Mouse (Mus musculus): Measurements from ENCODE around the gene Tex14.
A peak's percentile ranks its signal among the peaks of the same experiment; 100 is the strongest.
"Not testable (repeated sequence)": the region's sequence is repeated elsewhere in the genome, so short reads cannot be mapped to it uniquely, and the experiment has no call there.

The Tex14 gene

DNA sequence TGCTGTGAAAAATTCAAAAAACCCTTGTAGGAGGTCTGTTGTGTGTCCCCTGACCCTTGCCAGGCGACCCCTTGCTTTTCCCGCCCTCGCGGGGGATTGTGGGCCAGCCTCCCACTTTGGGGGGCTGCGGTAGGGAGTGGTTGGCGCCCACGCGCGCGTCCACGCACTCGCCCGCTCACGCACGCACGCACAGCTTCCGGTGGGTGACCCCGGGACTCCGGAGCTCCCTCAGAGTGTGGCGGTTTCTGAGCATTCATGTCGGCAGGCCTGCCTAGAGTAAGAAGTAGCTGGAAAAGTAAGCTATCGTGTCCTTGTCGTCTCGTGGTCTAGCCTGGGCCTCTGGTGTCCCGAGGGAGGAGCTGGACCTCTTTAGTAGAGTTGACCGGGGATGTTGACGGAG is at the start of gene Tex14, which contains the start of gene Rad51c:
Tex14 (plus strand) TSS at position 190 of the 400 bp plus-strand sequence.
Rad51c (minus strand) TSS at position 79 of the 400 bp plus-strand sequence.
- DNase-seq (ENCODE audit: low read depth, low spot score) = no peak

DNA sequence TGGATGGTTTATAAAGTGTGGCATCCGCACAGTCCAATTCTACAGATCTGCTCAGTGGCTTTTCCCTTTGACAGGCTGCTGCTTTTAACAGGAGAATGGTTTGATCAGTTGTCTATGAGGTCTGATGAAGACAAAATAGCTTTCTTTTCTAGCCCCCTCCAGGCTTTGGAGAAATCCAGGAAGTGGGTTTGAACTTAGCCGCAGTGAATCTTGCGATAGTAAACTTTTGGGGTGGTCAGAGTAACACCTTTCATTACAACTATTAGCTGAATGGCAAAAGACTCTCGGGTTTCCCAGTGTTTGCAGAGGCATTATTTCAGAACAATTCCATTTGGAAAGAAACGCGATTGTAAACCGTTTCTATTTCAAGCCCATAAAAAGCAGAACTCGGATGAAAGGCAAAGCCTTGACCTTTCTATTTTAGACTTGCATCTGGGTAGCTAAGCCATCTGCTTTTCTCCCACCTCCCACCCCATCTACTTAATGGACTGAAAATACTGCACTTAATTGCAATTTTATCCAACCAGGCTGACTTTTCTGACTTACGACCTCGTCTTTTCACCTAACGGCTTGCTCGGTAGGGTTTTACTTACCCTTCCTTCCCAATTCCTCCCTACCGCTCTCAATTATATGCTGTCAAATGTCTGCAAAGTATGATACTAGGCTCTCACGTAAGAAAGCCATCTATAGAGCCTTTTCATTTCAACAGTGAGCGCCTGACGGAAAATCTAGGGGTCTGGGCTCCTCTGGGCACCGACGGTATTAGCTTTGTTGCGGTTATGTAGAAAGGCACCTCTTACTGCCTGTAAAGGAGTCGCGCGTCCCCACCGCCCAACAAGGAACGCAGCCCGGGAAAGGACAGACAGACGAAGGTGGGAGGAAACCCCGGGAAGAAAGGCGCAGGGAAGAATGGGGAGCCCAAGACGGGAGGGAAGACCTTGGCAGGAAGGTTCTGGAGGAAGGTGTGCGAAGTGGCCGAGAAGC is 47.3 kb upstream of the Tex14 start:
- DNase-seq (ENCODE audit: low read depth, low spot score) = no peak

DNA sequence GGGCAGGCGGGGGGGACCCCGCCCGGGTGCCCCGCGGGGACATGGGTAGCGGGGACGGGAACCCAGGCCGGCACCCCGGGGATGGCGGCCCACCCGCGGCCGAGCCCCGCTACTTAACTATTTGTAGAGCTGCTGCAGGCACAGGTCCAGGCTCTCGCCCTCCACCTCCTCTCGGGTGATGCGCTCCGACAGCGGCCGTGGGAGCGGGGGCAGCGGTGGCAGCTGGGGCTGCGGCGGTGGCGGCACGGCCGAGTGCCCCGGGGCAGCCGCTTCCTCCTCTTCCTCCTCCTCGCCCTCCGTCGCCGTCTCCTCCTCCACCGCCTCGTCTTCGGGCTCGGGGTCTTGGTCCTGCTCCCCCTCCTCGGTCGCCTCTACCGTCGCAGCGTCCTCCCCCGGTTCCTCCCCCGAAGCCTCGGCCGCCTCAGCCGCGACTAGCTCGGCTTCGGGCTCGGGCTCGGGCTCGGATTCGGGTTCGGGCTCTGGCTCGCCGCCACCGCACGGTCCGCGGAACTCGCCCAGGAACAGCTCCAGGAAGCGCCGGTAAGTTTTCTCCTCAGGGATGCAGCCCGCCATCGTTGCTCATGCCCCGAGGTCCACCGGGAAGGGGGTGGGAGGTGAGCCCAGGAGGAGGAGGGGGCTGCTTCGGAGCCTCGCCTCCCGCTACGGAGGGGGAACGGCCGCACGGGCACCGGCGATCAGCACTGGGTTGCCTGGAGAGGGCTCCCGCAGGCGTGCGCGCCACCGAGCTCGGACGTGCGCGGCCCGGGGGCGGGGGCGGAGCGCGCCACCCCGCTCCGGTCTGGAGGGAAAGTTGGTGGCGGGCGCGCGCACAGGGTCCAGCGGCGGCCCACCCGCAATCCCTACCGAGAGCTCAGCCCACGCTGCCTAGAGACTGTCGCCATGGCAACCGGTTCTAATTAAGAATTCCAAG is 46.3 kb upstream of the Tex14 start, which contains the start of gene Ppm1e:
Ppm1e (minus strand) TSS at position 693 of the 931 bp plus-strand sequence.
- peak; percentile 8 for DNase-seq (ENCODE audit: low read depth, low spot score)

DNA sequence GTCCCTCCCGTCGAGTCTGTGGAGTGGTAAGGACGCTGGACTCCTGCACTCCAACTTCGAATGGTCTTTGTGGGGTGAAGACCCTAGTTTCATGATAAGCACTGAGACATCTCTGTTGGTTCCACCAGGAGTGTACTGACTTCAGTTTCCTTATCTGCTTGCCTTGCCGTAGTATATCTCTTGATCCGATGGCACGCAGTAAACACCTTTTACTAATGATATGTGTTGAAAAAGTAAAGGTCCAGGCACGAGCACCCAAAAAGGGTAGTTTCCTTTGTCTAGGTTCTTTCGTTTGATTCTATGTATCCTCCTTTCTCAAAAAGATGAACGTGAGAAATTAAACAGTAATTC is 45.6 kb upstream of the Tex14 start:
- no peak for DNase-seq (ENCODE audit: low read depth, low spot score)

GRCm38 (mm10) chr11:87365120-87365519 is 39.7 kb upstream of the Tex14 start:
- DNase-seq (ENCODE audit: low read depth, low spot score) = no peak

- no peak for DNase-seq (ENCODE audit: low read depth, low spot score)
Observed at GRCm38 (mm10) chr11:87367061-87367460, 37.8 kb upstream of the Tex14 start.

DNA sequence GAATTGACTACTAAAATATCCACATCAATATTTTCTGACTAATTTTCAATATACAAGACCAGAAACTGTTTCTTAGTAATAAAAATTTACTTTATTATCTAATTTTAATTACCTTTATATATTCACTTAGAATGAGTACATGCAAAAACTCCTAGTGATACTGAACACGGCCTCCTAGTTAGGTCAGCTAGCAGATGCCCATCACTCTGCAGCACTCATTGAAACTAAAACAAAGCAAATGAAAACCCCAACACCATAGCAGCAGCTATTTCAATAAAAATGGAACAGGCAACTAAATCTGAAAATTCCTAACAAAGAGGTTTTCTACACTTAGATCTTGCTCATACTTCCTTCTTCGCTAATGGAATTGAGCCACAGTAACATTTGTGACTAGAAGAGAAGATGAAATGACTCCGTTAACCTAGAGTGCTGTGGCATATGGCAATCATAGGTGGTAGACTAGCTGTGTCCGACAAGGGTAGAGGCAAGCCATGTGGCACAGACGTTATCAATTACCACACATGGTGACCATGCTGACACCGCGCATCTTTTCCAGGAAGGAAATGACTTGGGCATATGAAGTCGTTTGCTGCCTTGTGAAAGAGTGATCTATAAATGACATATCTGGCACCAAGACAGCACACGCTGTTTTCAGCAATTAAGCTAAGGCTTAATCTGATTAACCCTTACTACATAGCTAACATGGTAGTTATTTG is 36.8 kb upstream of the Tex14 start:
- DNase-seq (ENCODE audit: low read depth, low spot score) = no peak

DNA sequence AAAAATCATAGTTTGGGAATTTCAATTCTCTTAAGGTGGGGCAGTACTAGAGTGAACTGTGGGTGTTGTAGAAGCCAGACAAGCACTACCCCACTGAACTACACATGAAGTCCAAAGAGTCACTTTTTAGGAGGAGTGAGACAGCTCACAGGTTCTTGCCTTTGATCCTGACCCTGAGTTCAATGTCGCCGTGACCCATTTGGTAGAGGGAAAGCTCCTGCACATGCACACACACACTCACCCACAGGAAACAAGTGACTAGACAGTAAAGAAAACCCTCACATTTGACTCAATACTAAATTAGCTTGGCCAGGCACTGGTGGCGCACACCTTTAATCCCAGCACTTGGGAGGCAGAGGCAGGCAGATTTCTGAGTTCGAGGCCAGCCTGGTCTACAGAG is 20.3 kb upstream of the Tex14 start:
- no peak for DNase-seq (ENCODE audit: low read depth, low spot score)

GRCm38 (mm10) chr11:87385676-87386075 is 19.2 kb upstream of the Tex14 start:
- no peak for DNase-seq (ENCODE audit: low read depth, low spot score)

DNA sequence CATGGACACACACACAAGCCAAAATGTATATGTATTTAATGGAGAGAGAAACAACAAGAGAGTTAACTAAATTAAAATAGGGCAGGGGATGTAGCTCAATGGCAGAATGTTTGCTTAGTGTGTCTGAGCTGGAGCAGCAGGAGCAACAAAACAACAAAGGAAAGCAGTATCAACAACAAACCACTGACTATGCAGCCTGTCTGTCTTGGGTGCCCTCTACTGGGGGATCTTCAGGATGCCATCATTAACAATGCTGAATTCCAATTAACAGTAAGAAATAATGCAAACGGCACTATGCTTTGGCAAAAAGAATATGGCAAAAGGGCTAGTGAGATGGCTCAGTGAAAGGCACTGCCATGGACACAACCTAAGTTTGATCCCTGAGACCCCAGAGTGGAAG is 11.0 kb upstream of the Tex14 start:
- no peak for DNase-seq (ENCODE audit: low read depth, low spot score)

- DNase-seq (ENCODE audit: low read depth, low spot score) = no peak
Observed at GRCm38 (mm10) chr11:87398402-87398801, 6.5 kb upstream of the Tex14 start.

DNA sequence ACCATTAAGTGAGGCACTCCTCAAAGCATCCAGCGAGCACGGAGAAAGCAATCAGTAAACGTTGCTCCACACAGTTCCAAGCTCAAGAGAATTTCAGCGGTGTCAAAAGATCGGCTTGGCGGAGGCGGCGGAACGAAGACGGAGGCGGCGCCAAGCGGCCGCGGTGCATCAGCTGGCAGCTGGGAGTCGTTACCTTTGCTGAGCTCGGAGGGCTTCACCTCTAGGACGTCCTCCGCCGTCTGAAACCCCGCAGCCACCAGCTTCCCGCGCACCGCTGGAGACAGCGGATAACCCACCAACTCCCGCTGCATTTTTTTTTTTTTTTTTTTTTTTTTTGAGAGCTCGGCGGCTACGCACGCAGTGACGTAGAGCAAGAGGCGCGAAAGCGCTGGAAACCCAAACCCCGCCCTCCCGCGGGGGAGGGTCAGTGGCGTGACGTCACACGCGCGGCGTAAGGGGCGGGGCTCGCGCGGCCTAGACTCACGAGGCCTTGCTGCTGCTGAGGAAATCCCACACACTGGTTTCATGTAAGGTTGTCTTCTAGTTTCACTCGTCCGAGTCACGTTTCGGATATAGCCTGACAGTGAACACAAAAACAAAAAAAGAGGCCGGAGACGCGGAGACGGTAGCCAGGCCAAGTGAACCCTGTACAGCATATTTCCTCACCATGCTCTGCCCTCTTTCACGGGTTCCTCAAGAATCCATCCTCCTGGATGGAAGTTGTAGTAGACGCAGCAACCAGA is 583 bp upstream of the Tex14 start:
- peak; percentile 94 for DNase-seq (ENCODE audit: low read depth, low spot score)

DNA sequence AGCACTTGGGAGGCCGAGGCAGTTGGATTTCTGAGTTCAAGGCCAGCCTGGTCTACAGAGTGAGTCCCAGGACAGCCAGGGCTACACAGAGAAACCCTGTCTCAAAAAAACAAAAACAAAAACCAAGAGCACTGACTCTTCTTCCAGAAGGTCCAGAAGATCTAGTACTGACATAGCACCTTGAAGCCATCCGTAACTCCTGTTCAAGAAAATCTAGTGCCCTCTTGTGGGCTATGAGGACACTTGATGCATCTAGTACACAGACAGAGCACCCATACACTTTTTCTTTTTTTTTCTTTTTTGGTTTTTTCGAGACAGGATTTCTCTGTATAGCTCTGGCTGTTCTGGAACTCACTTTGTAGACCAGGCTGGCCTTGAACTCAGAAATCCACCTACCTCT is 8.5 kb downstream of the Tex14 start:
- not testable (repeated sequence) for DNase-seq (ENCODE audit: low read depth, low spot score)

GRCm38 (mm10) chr11:87416120-87416519 is 11.3 kb downstream of the Tex14 start:
- no peak for DNase-seq (ENCODE audit: low read depth, low spot score)

DNA sequence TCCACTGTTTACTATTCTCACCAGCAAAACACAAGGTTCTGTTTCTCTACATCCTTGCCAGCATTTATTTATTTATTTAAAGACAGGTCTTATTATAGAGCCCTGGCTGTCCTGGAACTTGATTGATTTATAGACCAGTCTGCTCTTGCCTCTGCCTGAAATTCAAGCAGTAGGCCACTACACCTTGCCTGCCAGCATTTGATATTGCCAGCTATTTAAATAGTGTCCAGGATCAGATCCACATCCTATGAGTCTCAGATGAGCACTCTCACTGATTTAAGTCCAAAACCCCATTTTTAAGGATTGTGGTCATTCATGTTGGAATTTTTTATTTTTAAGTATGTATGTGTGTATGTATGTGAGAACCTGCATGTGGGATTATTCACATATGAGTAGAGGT is 16.0 kb downstream of the Tex14 start:
- peak; percentile 79 for DNase-seq (ENCODE audit: low read depth, low spot score)

DNA sequence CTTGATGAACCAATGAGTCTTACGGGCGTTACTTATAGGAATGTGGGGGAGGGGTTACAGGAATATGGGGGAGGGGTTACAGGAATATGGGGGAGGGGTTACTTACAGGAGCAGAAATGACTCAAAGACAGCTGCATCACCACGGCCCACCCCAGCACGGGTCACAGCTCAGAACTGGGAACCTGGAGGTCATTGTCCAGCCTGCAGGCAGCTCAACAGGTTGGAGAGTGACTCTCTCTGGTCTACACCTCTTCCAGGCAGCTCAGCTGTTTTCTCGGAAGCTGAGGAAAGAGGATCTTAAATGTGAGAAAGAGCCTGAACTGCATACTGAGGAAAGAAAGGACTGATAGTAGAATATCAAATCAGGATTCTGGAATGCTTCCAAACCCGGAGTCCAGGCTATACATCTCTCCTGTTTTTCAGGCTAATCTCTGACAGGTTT is 16.9 kb downstream of the Tex14 start:
- DNase-seq (ENCODE audit: low read depth, low spot score) = no peak

GRCm38 (mm10) chr11:87422511-87423340 is 17.9 kb downstream of the Tex14 start:
- peak; percentile 92 for DNase-seq (ENCODE audit: low read depth, low spot score)

GRCm38 (mm10) chr11:87423551-87424325 is 18.9 kb downstream of the Tex14 start:
- no peak for DNase-seq (ENCODE audit: low read depth, low spot score)

DNA sequence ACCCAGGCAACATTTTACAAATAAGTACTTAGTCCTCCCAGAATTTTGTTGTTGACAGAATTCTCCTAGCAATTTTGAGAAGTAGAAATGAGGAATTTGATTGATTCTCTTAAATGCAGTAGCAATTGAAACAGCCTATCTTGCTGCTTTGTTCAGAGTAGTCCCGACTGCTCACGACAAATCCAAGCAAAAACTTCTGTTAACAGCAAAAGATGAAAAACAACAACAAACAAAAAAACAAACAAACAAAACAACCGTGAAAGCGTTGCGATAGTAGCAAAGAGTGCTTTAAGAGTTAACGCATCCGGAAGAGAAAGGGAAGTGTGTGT is 21.2 kb downstream of the Tex14 start:
- no peak for DNase-seq (ENCODE audit: low read depth, low spot score)
